ENCODE assay signal across 20 mouse cellular contexts in genomic region chr5:56943899-56944298, GRCm38 (mm10).
A peak's percentile ranks its signal among the peaks of the same experiment; 100 is the strongest.
DNase-seq lines count a peak whose midpoint lies in the region; ATAC-seq and TF ChIP-seq lines count a peak whose summit lies in the region.
"Had no signal": no experiment of that assay in that cellular context is flagged by ENCODE, and none has a peak within 500 bp of the region (broad histone marks: within the 10 kb centered on the region; RNA-seq: fewer than 3 reads in every experiment).

No protein-coding gene starts in this region.

- H3K4me2 ChIP-seq in kidney, embryonic 15.5 days = no peak overlapping the region
- H3K4me2 ChIP-seq: embryonic facial prominence, embryonic 15.5 days; heart, embryonic 13.5 days had no signal

- peak; percentile 86 for DNase-seq in kidney, adult 2 months
- DNase-seq in retina, postnatal 1 day = peak; percentile 0
- no peak for DNase-seq in retina, embryonic 14.5 days (ENCODE audit: low spot score)
- DNase-seq in kidney, postnatal 25 days = peak; percentile 50 to 63
- no peak for DNase-seq in ovary, postnatal 10 days (ENCODE audit: low spot score)
- DNase-seq: adrenal gland, adult 2 months; adrenal gland, postnatal 25 days; cerebellum, adult 18-20 months; cerebellum, adult 9-11 months; cerebellum, postnatal 36 days; gastrocnemius, adult 2 months; gastrocnemius, postnatal 36 days; heart, adult 11 months; heart, postnatal 36 days had no signal

- H3K4me3 ChIP-seq in kidney, adult 2 months (ENCODE audit: insufficient read depth, low read depth, low read length) = no peak overlapping the region
- no peak overlapping the region for H3K4me3 ChIP-seq in kidney, embryonic 15.5 days (replicated peaks)
- H3K4me3 ChIP-seq: embryonic facial prominence, embryonic 15.5 days; erythroblast, embryonic 14.5 days; forebrain, embryonic 10.5 days; gastrocnemius, adult 2 months; heart, embryonic 13.5 days had no signal

- H3K27ac ChIP-seq in kidney, adult 2 months (ENCODE audit: insufficient read depth, low read depth, low read length) = no peak overlapping the region
- H3K27ac ChIP-seq in kidney, embryonic 15.5 days = no peak overlapping the region
- H3K27ac ChIP-seq: embryonic facial prominence, embryonic 15.5 days; forebrain, embryonic 10.5 days; gastrocnemius, adult 2 months; heart, embryonic 13.5 days had no signal

- H3K27me3 ChIP-seq in kidney, adult 2 months (replicated peaks; ENCODE audit: control insufficient read depth, insufficient read depth, low read length) = no peaks in the 10 kb centered on the region
- no peaks in the 10 kb centered on the region for H3K27me3 ChIP-seq in kidney, embryonic 15.5 days
- H3K27me3 ChIP-seq: embryonic facial prominence, embryonic 15.5 days; heart, embryonic 13.5 days had no signal

- TF ChIP-seq CTCF in kidney, adult 2 months (conservative IDR thresholded peaks at IDR 0.05; ENCODE audit: insufficient read depth, insufficient read length, low read depth, low read length) = no peak

- H3K9me3 ChIP-seq in kidney, embryonic 15.5 days (replicated peaks) = no peaks in the 10 kb centered on the region
- H3K9me3 ChIP-seq: embryonic facial prominence, embryonic 15.5 days; forebrain, embryonic 10.5 days; heart, embryonic 13.5 days had no signal

- ATAC-seq in kidney, embryonic 15.5 days (replicated peaks; ENCODE audit: low FRiP score) = no peak; the same call in 1 of the 2 replicates
- ATAC-seq: forebrain, embryonic 14.5 days had no signal

- no peak overlapping the region for H3K9ac ChIP-seq in kidney, embryonic 15.5 days
- H3K9ac ChIP-seq: embryonic facial prominence, embryonic 15.5 days; heart, embryonic 13.5 days had no signal

- WGBS in kidney, adult 2 months = 14% methylated on average over 2 of the region's 2 CpGs
- 37% methylated on average over 2 of the region's 2 CpGs for whole genome bisulfite sequencing in kidney, embryonic 15.5 days

- H3K36me3 ChIP-seq in kidney, adult 2 months (ENCODE audit: control insufficient read depth, insufficient read depth, low read length) = no peaks in the 10 kb centered on the region
- H3K36me3 ChIP-seq in kidney, embryonic 15.5 days = no peaks in the 10 kb centered on the region
- H3K36me3 ChIP-seq: embryonic facial prominence, embryonic 15.5 days; forebrain, embryonic 10.5 days; heart, embryonic 13.5 days had no signal

- no peak for TF ChIP-seq POLR2A in kidney, adult 2 months (IDR thresholded peaks at IDR 0.05; ENCODE audit: low read depth, low read length)

- H3K4me1 ChIP-seq in kidney, adult 2 months (ENCODE audit: control insufficient read depth, insufficient read depth, low read length) = no peaks in the 10 kb centered on the region
- H3K4me1 ChIP-seq in kidney, embryonic 15.5 days = no peaks in the 10 kb centered on the region
- H3K4me1 ChIP-seq: embryonic facial prominence, embryonic 15.5 days; forebrain, embryonic 10.5 days; heart, embryonic 13.5 days had no signal

Comparison
In these comparisons a context has a peak if more than half of its experiments do, and no peak if none do; other contexts are left out.
1. DNase-seq: peak in kidney, adult 2 months (single experiment), retina, postnatal 1 day (single experiment) and kidney, postnatal 25 days (2 of 2); none in retina, embryonic 14.5 days (single experiment) and ovary, postnatal 10 days (single experiment).